Mouse (Mus musculus): Measurements from ENCODE around the gene Ifi35.

DNA sequence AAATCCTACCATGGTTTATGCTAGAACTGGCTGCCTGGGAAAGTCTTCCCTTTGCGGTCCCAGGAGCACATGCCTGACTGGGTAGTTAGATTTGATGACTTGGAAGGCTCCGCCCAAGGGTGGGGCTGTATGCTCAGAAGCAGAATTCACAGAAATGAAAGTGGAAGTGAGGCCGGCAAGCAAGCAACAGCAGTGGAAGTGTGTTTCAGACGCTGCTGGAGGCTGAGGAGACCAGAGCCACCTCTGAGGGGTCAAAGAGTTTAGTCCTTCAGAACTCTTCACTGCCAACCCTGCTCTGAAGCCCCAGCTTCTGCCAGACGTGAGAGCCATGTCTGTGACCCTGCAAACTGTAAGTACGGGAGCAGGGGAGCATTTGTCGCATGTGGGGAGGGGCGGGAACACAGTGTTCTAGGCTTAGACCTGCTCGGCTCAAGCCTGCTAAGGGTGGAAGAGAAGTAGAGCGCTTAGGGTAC lies at the start of gene Ifi35:
- TF ChIP-seq CTCF (conservative IDR thresholded peaks at IDR 0.05; ENCODE audit: low read length) = no peak
- no peak for TF ChIP-seq NANOG (IDR thresholded peaks at IDR 0.05; ENCODE audit: borderline replicate concordance, low read length)
- TF ChIP-seq POU5F1 (IDR thresholded peaks at IDR 0.05; ENCODE audit: borderline replicate concordance, low read length) = no peak
